Mouse (Mus musculus) heart, adult 9 months (tissue): ENCODE data around the gene 4933405L10Rik.

Experiments used
- DNase-seq, 2 experiments: peaks; one replicate each; pipeline ENCODE4 v3.0.0; 2022; ENCODE audit warnings: low spot score in 2 of 2

Gene 4933405L10Rik

GRCm38 (mm10) chr8:105754688-105755087 is 47.2 kb downstream of the 4933405L10Rik start:
- no peak for DNase-seq

- DNase-seq: no peak
These were observed 50.4 kb downstream of the 4933405L10Rik start for GRCm38 (mm10) chr8:105757796-105758276.

- peak; percentile 96 to 98 for DNase-seq
These were observed 51.0 kb downstream of the 4933405L10Rik start, which contains the start of gene Gfod2 for GRCm38 (mm10) chr8:105758277-105759108. Gene Gfod2, minus strand, starts transcription at chr8:105758664.
